Mouse (Mus musculus) gonadal fat pad, adult 2 months (tissue): ENCODE data around the gene Nup35. TPM values are rescaled to one million over a fixed set of nuclear protein-coding genes. Genes with fewer than 3 reads are reported as not detected.

Source experiments
- DNase-seq: peaks from one replicate; pipeline ENCODE4 v3.0.0-alpha.2; 2012; ENCODE audit warnings: low read depth
- polyA plus RNA-seq: library from polyadenylated mRNA; depleted of rRNA; stranded (reverse); fragments of >200 nt; gene quantifications from 2 replicates; pipeline ENCODE4 v1.2.3, GENCODE M21; 2012; rRNA removed

Nup35 gene
- polyA plus RNA-seq, 1 experiment, result 24.2 TPM

DNA sequence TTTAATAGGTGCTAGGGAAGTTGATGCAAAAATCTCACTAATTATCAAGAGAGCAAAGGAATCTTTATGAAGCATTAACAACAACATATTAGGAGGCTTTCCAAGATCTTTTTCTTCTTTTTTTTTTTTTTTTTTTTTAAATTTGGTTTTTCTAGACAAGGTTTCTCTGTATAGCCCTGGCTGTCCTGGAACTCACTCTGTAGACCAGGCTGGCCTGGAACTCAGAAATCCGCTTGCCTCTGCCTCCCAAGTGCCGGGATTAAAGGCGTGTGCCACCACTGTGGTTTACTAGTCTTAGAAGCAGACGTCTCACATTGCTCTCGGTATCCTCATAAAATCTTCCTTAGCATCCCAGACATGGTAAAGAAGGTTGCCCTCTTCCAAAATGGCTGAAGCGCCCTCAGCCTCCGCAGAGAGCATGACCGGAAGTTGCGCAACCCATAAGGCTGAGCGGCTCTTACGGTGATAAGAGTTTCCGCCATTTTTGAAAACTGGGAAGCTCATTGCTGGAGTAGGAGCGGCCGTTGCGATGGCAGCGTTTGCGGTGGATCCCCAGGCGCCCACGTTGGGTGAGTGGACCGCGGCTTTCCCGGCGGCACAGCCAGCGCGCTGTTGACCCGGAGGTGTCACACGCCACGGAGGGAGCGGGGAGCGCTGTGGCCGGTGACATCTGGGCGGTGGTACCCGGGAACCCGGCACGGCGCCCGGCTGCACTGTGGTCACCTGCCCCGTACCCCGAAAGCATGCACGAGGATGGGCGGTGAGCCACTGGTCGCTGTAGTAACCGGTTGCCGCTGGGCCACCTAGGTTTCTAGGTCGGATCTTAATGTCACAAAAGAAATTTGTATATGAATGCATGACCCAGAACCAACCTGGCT, 21.6 kb downstream of the Nup35 start:
- DNase-seq, result no peak

DNA sequence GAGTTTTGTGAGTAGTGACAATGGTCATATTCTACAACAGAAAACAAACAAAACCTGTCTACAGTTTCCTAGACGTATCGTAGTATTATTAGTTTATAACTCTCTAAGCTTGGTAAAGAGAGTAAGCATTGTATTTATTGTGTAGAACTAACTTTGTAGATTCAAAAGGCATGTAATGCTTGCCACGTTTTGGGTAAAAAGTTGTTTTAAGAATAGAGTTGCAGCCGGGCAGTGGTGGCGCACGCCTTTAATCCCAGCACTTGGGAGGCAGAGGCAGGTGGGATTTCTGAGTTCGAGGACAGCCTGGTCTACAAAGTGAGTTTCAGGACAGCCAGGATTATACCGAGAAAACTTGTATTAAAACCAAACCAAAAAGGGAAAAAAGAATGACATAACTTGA, 22.4 kb downstream of the Nup35 start:
- DNase-seq, result no peak

DNA sequence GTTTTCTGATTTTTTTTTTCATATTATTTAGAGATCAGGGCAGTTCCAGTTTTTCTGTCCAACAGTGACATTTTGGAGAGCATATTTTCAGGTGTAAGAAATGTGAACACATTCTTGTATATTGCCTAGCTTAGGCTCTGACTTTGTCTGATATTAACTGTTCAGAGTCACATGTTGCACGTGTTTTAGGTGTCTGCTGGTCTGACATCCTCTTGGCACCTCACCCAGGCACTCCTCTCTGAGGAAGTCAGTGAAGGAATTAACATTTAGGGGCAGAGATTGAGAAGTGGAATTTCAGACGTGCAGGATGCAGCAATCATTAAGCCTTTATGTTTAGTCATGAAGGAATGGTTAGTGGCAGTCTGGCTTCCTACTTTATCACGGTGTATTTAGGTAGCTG, 22.8 kb downstream of the Nup35 start:
- DNase-seq, result no peak

GRCm38 (mm10) chr2:80661414-80661813, 44.4 kb downstream of the Nup35 start:
- no peak for DNase-seq

- DNase-seq, result no peak
These were observed 45.6 kb downstream of the Nup35 start for GRCm38 (mm10) chr2:80662682-80663081.

DNA sequence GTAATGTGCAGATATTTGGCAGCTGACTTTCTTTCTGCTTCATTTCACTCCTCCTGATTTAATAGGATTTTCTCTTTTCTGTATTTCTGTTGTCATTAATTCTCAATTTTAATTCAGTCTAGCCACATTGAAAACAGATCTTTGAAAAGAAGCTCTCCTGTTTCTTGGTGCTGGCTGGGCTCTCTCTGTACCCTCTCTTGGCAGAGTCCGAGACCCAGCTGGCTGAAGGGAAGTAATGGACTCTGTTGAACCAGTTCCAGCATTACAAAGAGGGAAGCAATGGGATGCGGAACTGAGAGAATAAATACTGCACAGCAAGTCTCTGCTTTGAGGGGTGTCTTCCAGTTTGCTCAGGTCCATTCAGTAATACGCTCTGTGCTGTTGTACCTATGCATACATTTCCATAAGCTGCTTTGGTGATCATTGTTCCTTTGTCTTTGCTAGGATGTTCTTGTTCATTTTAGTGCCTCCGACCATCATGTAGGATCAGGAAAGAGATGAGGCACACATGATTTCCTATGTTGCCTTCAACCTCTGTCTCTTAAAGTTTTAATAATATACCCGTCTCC, 50.4 kb downstream of the Nup35 start:
- DNase-seq, result no peak

- no peak for DNase-seq
These were observed 53.0 kb downstream of the Nup35 start for GRCm38 (mm10) chr2:80669868-80670666.

DNA sequence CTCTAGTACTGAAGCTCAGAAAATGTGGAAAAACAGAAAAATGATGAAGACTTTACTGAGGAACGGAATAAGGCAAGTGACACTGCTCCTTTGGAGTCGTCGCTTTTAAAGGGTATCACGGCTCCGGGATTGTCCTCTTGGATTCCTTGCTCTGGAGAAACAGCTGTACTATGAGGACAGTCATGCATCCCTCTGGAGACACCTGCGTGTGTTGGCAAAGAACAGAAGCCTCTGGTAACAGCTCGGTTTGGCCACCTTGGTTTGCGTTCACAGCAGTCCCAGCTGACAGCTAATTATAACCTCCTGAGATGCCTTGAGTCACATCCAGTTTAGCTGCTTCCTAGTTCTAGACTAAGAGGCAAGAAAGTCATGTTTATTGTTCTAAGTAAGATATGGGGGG, 61.8 kb downstream of the Nup35 start:
- no peak for DNase-seq

DNA sequence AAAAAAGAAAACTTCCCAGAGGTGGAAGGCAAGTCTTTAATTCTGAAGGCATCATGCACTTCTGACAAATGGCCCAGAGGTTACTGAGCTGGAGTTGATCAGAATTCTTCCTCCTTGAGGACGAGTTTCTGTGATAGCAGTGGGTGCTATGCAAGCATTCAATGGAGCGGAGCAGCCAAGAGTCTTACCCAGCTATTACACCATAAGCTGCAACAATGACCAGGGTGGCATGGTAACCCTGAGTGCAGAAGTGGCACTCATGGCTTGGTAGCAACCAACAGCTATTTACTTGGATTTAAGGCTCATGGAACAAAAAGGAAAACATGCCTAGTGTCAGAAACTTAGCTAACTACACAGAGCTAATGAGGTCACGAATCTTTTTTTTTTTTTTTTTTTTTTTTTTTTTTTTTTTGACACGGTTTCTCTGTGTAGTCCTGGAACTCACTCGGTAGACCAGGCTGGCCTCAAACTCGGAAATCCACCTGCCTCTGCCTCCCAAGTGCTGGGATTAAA, 66.7 kb downstream of the Nup35 start:
- DNase-seq, result no peak

- DNase-seq, result no peak
These were observed 67.5 kb downstream of the Nup35 start for GRCm38 (mm10) chr2:80684396-80685071.

DNA sequence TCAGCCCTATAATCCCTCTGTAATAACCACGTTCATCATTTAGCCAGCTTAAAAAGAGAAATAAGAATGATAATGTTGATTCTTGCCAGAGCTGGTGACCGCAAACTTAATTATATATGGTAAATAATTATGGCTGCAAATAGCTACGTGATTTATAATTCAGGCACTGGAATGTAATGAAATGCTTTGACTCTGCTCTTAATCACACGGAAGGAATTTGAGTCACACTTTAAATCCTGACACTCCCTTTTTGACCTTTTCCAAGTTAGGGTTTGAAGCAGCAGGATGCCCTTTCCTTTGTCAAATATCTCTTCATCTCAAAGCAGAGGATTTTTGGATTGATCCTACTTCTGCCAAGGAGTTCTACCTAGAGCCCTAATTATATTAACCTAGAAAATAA, 71.2 kb downstream of the Nup35 start:
- DNase-seq, result no peak

DNA sequence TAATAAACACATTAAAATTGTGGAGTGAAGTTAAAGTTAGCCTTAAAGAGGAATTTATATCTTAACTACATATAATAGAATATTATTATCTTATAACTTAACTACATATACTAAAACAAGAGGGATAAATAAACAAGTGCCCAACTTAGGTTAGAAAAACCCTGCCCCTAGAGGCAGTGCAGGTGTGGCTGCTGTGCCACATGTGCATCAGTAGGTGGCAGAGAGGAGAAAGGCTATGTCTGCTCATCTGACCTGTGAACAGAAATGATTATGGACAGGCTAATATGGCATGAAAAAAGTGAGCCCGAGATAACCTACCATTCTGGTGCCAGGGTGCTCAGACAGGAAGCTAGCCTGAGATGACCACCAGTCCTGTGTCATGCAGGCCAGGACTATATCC, 90.4 kb downstream of the Nup35 start:
- DNase-seq, result no peak

Other genes with a start within 250 kb of the Nup35 start
- 0.39 and 0.43 TPM in 2 replicates for gene Frzb, start 169.6 kb upstream of the Nup35 start, polyA plus RNA-seq
- 57.2 and 62.8 TPM in 2 replicates for gene Nckap1, start 35.9 kb upstream of the Nup35 start, polyA plus RNA-seq
- gene Dusp19, start 191 bp upstream of the Nup35 start, polyA plus RNA-seq, result 9.4 and 9.9 TPM in 2 replicates